Mouse (Mus musculus) C2C12 (cell line): Measurements from ENCODE around the gene Malsu1.

Experiments
- CEBPB ChIP-seq: IDR thresholded peaks from one replicate; pipeline ENCODE4 v1.6.1; 2011; ENCODE audit warnings: low read depth, mild to moderate bottlenecking, control low read depth, moderate library complexity
- CTCF ChIP-seq: IDR thresholded peaks from one replicate; pipeline ENCODE4 v1.5.1; 2011; ENCODE audit not compliant: control insufficient read depth, insufficient read depth, insufficient read length
- MAX ChIP-seq: IDR thresholded peaks from one replicate; pipeline ENCODE4 v1.6.1; 2011; ENCODE audit warnings: mild to moderate bottlenecking, control low read depth
- MYOD1 ChIP-seq: IDR thresholded peaks from one replicate; pipeline ENCODE4 v1.6.1; 2011; ENCODE audit warnings: low read depth; ENCODE audit not compliant: control insufficient read depth, insufficient read length
- MYOG ChIP-seq: IDR thresholded peaks from one replicate; pipeline ENCODE4 v1.6.1; 2011; ENCODE audit not compliant: control insufficient read depth, insufficient read length; ENCODE audit errors: extremely low read depth
- USF1 ChIP-seq: IDR thresholded peaks from one replicate; pipeline ENCODE4 v1.6.1; 2011; ENCODE audit warnings: low read depth, mild to moderate bottlenecking, control low read depth, moderate library complexity

GRCm38 (mm10) chr6:49116241-49116640 is 42.6 kb downstream of the Malsu1 start:
- TF ChIP-seq MAX (no peak), CTCF (no peak), USF1 (no peak), MYOG (no peak), MYOD1 (no peak), CEBPB (no peak)
